Mouse (Mus musculus): ENCODE results near the gene Prkd2. TPM values are rescaled to one million over a fixed set of nuclear protein-coding genes. Genes with fewer than 3 reads are reported as not detected.

The Prkd2 gene
- total and polyA plus RNA-seq, 3 experiments, result 3.9 to 23.6 (median 22.4) TPM

GRCm38 (mm10) chr7:16895000-16895399 lies 52.3 kb downstream of the Prkd2 start:
- Histone ChIP-seq H3K4me1 (ENCODE audit: insufficient read depth, low read depth, low read length) (peaks cover 26% of the 10 kb centered on the region), H3K36me3 (replicated peaks) (no peaks in the 10 kb centered on the region), H3K27me3 (ENCODE audit: insufficient read depth, low read length) (peaks cover 52% of the 10 kb centered on the region), H3K9me3 (replicated peaks) (no peaks in the 10 kb centered on the region), H3K4me3 (ENCODE audit: low read depth, low read length) (peak overlapping the region; percentile 42; the same call in 1 of the 2 replicates)
- ATAC-seq (ENCODE audit: extremely low read depth, insufficient number of reproducible peaks, low FRiP score, poor library complexity, severe bottlenecking) (no peak; the same call in 1 of the 2 replicates), DNase-seq (ENCODE audit: low spot score) (no peak)
- TF ChIP-seq GATA1 (IDR thresholded peaks at IDR 0.05; ENCODE audit: borderline replicate concordance, low read length) (no peak), CTCF (IDR thresholded peaks at IDR 0.05; ENCODE audit: low read depth, low read length) (peak; percentile 70)

GRCm38 (mm10) chr7:16895511-16895910 lies 52.8 kb downstream of the Prkd2 start:
- Histone ChIP-seq H3K36me3 (replicated peaks) (no peaks in the 10 kb centered on the region), H3K27me3 (ENCODE audit: insufficient read depth, low read length) (peaks cover 54% of the 10 kb centered on the region), H3K4me1 (ENCODE audit: insufficient read depth, low read depth, low read length) (peaks cover 26% of the 10 kb centered on the region), H3K9me3 (replicated peaks) (no peaks in the 10 kb centered on the region), H3K4me3 (ENCODE audit: low read depth, low read length) (no peak overlapping the region)
- no peak for ATAC-seq (ENCODE audit: extremely low read depth, insufficient number of reproducible peaks, low FRiP score, poor library complexity, severe bottlenecking)
- no peak for TF ChIP-seq TAL1 (conservative IDR thresholded peaks at IDR 0.05; ENCODE audit: low read depth, low read length)
- TF ChIP-seq GATA2 (IDR thresholded peaks at IDR 0.05; ENCODE audit: borderline replicate concordance, low read depth, low read length), result no peak
- TF ChIP-seq GATA1 (IDR thresholded peaks at IDR 0.05; ENCODE audit: borderline replicate concordance, low read length), result no peak
- TF ChIP-seq POLR2AphosphoS5 (IDR thresholded peaks at IDR 0.05; ENCODE audit: insufficient replicate concordance, low read depth, low read length), result no peak
- TF ChIP-seq CTCF (IDR thresholded peaks at IDR 0.05; ENCODE audit: low read depth, low read length), result no peak
- no peak for DNase-seq (ENCODE audit: low spot score)

- no peaks in the 10 kb centered on the region for H3K36me3 ChIP-seq (replicated peaks)
- H3K9me3 ChIP-seq (replicated peaks), result no peaks in the 10 kb centered on the region
- TF ChIP-seq TAL1 (conservative IDR thresholded peaks at IDR 0.05; ENCODE audit: low read depth, low read length) (no peak), POLR2AphosphoS5 (IDR thresholded peaks at IDR 0.05; ENCODE audit: insufficient replicate concordance, low read depth, low read length) (no peak), GATA2 (IDR thresholded peaks at IDR 0.05; ENCODE audit: borderline replicate concordance, low read depth, low read length) (no peak), GATA1 (IDR thresholded peaks at IDR 0.05; ENCODE audit: borderline replicate concordance, low read length) (no peak), CTCF (IDR thresholded peaks at IDR 0.05; ENCODE audit: low read depth, low read length) (no peak)
- no peak overlapping the region for H3K4me3 ChIP-seq (ENCODE audit: low read depth, low read length)
- no peak for ATAC-seq (ENCODE audit: extremely low read depth, insufficient number of reproducible peaks, low FRiP score, poor library complexity, severe bottlenecking)
- H3K27me3 ChIP-seq (ENCODE audit: insufficient read depth, low read length), result peaks cover 23% of the 10 kb centered on the region
- H3K4me1 ChIP-seq (ENCODE audit: insufficient read depth, low read depth, low read length), result peaks cover 35% of the 10 kb centered on the region
- DNase-seq (ENCODE audit: low spot score), result no peak
Observed at GRCm38 (mm10) chr7:16900526-16900925, 57.8 kb downstream of the Prkd2 start.

- DNase-seq (ENCODE audit: low spot score), result no peak
- TF ChIP-seq TAL1 (conservative IDR thresholded peaks at IDR 0.05; ENCODE audit: low read depth, low read length) (no peak), CTCF (IDR thresholded peaks at IDR 0.05; ENCODE audit: low read depth, low read length) (no peak), POLR2AphosphoS5 (IDR thresholded peaks at IDR 0.05; ENCODE audit: insufficient replicate concordance, low read depth, low read length) (no peak), GATA1 (IDR thresholded peaks at IDR 0.05; ENCODE audit: borderline replicate concordance, low read length) (no peak)
- Histone ChIP-seq H3K4me1 (ENCODE audit: insufficient read depth, low read depth, low read length) (peaks cover 50% of the 10 kb centered on the region), H3K9me3 (replicated peaks) (no peaks in the 10 kb centered on the region), H3K27me3 (ENCODE audit: insufficient read depth, low read length) (peaks cover 41% of the 10 kb centered on the region), H3K4me3 (ENCODE audit: low read depth, low read length) (no peak overlapping the region), H3K36me3 (replicated peaks) (no peaks in the 10 kb centered on the region)
- ATAC-seq (ENCODE audit: extremely low read depth, insufficient number of reproducible peaks, low FRiP score, poor library complexity, severe bottlenecking), result peak; percentile 46; the same call in 1 of the 2 replicates
Observed at GRCm38 (mm10) chr7:16903439-16903955, 60.8 kb downstream of the Prkd2 start.

- peaks cover 46% of the 10 kb centered on the region for H3K27me3 ChIP-seq (ENCODE audit: insufficient read depth, low read length)
- H3K36me3 ChIP-seq (replicated peaks), result no peaks in the 10 kb centered on the region
- no peak for TF ChIP-seq TAL1 (conservative IDR thresholded peaks at IDR 0.05; ENCODE audit: low read depth, low read length)
- TF ChIP-seq POLR2AphosphoS5 (IDR thresholded peaks at IDR 0.05; ENCODE audit: insufficient replicate concordance, low read depth, low read length), result no peak
- TF ChIP-seq CTCF (IDR thresholded peaks at IDR 0.05; ENCODE audit: low read depth, low read length), result no peak
- no peak for TF ChIP-seq GATA2 (IDR thresholded peaks at IDR 0.05; ENCODE audit: borderline replicate concordance, low read depth, low read length)
- no peak for TF ChIP-seq GATA1 (IDR thresholded peaks at IDR 0.05; ENCODE audit: borderline replicate concordance, low read length)
- no peak overlapping the region for H3K4me3 ChIP-seq (ENCODE audit: low read depth, low read length)
- ATAC-seq (ENCODE audit: extremely low read depth, insufficient number of reproducible peaks, low FRiP score, poor library complexity, severe bottlenecking), result no peak
- H3K4me1 ChIP-seq (ENCODE audit: insufficient read depth, low read depth, low read length), result peaks cover 50% of the 10 kb centered on the region
- H3K9me3 ChIP-seq (replicated peaks), result no peaks in the 10 kb centered on the region
- no peak for DNase-seq (ENCODE audit: low spot score)
Observed at GRCm38 (mm10) chr7:16904120-16904675, 61.5 kb downstream of the Prkd2 start.

- no peaks in the 10 kb centered on the region for H3K36me3 ChIP-seq (replicated peaks)
- H3K4me3 ChIP-seq (ENCODE audit: low read depth, low read length), result no peak overlapping the region; the same call in 1 of the 2 replicates
- ATAC-seq (ENCODE audit: extremely low read depth, insufficient number of reproducible peaks, low FRiP score, poor library complexity, severe bottlenecking) (peak; percentile 55), DNase-seq (ENCODE audit: low spot score) (peak; percentile 47)
- H3K9me3 ChIP-seq (replicated peaks), result no peaks in the 10 kb centered on the region
- TF ChIP-seq POLR2AphosphoS5 (IDR thresholded peaks at IDR 0.05; ENCODE audit: insufficient replicate concordance, low read depth, low read length) (no peak), GATA2 (IDR thresholded peaks at IDR 0.05; ENCODE audit: borderline replicate concordance, low read depth, low read length) (no peak), CTCF (IDR thresholded peaks at IDR 0.05; ENCODE audit: low read depth, low read length) (no peak), TAL1 (conservative IDR thresholded peaks at IDR 0.05; ENCODE audit: low read depth, low read length) (no peak), GATA1 (IDR thresholded peaks at IDR 0.05; ENCODE audit: borderline replicate concordance, low read length) (no peak)
- H3K27me3 ChIP-seq (ENCODE audit: insufficient read depth, low read length), result peaks cover 50% of the 10 kb centered on the region
- H3K4me1 ChIP-seq (ENCODE audit: insufficient read depth, low read depth, low read length), result peaks cover 60% of the 10 kb centered on the region
Observed at GRCm38 (mm10) chr7:16905491-16906021, 62.9 kb downstream of the Prkd2 start.

All from G1E (cell line).